Mouse (Mus musculus) adrenal gland, postnatal 14 days (tissue): Measurements from ENCODE around the gene Ifngr2. TPM values are rescaled to one million over a fixed set of nuclear protein-coding genes. Genes with fewer than 3 reads are reported as not detected.

Experiments
- DNase-seq: peaks from one replicate; pipeline ENCODE4 v3.0.0; 2021; ENCODE audit warnings: mixed read lengths
- microRNA-seq, 2 experiments: library from miRNA; unstranded; fragments of <30 nt; microRNA quantifications; one replicate each; pipeline ENCODE4 v1.2.0; 2021
- total RNA-seq: library from RNA; stranded (reverse); gene quantifications from 2 replicates; pipeline ENCODE4 v1.2.3, GENCODE M21; 2021

The Ifngr2 gene
- total RNA-seq, 1 experiment from 2014 or later = 27.7 TPM

DNA sequence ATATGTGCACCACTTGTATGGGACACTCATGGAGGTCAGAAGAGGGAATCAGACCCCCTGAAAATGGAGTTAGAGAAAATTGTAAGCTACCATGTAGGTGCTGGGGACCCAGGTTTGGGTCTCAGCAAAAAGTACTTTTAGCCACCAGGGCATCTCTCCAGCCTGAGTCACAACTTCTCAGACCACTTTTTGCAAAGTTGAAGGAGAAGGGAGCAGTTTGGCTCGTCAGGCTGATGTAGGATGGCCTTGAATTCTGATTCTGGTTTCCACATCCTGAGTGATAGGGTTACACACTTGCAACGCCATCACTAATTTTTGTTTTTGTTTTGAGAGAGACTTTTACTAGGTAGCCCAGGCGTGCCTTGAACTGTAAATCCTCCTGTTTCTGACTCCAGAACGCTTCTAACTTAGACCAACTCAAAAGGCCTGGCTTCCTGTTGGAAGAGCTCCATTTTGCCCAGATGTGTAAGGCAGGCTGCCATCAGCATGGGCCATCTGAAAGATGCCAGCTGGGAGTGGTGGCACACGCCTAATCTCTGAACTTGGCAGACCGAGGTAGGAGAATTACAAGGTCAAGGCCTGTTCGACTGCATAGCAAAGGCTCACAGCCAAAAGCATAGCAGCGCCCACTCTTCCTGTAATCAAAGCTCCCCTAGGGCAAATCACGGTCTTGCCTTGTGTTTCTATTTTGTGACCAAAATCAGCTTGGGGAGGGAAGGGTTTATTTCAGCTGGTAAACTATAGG lies 62.8 kb downstream of the Ifngr2 start:
- DNase-seq = peak; percentile 82

DNA sequence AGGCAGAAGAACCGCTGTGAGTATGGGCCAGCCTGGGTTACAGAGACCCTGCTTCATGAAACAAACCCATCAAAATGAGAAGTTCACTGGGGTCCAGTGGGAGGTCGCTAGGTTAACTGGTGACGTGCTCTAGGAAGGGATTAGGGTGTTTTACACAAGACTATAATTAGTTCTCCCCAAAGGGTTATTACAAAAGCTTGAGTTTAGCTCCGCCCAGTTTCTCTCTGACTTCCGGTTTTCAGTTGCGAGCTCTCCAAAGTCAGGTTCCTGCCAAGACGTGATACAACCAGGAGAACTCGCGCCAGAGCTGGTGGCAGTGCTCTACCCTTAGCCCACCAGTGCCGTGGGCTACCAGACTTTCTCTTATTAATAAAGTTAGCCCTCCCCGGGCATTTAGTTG lies 64.4 kb downstream of the Ifngr2 start:
- peak; percentile 49 for DNase-seq

DNA sequence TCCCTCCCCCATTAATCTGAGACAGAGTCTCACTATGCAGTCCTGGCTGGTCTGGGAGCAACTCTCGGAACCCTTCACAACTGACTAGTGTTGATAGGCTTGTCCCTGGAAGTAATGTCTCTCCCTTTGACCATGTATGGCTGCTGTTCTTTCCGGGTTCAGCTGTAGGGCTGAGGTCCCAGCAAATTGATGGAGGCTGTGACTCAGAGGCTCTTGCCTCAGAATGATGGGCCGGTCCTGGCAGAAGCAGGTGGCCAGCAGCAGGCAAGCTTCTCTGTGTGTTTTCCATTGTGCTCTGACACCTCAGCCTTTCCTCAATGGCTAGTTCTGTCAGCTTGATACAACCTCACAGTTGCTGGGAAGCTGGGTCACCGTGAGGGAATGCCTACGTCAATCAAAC lies 65.7 kb downstream of the Ifngr2 start:
- peak; percentile 53 for DNase-seq

DNA sequence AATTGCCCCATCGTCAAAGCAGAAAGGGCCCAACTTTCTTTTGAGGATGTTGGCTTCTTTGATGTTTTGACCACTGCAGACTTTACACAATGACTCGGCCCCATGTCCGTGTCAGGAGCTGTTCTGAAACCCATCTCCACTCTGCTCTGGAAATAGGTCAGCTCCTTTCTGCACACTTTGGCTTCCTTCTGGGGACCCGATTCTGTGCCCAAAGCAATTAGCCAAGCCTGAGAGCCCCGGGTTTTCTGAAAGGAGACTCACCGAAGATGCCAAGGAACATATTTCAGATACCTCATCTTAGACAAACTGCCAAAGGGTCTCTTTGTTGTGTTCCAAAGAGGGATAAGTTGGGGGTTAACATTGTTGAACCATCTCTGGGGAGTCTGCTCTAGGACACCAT lies 67.7 kb downstream of the Ifngr2 start:
- no peak for DNase-seq

Small RNAs within 50 kb of the gene (microRNA-seq; reads per million reads assigned to microRNA genes)
- gene Mir6367 = 0 reads per million in 2 experiments

Other genes with a start within 250 kb of the Ifngr2 start
- 83.9 and 86.1 TPM in 2 replicates for gene Ifnar2, start 174.3 kb upstream of the Ifngr2 start, total RNA-seq
- 0.59 TPM in 1 of 2 replicates, not detected in the other for gene Gm21970, start 155.4 kb upstream of the Ifngr2 start, total RNA-seq
- 105 and 106 TPM in 2 replicates for gene Il10rb, start 140.9 kb upstream of the Ifngr2 start, total RNA-seq
- gene Ifnar1, start 61.8 kb upstream of the Ifngr2 start, total RNA-seq = 80.3 and 82.7 TPM in 2 replicates
- 45.6 and 48.0 TPM in 2 replicates for gene Tmem50b, start 50.7 kb downstream of the Ifngr2 start, total RNA-seq
- gene Dnajc28, start 72.0 kb downstream of the Ifngr2 start, total RNA-seq = 12.8 and 15.1 TPM in 2 replicates
- 96.7 and 98.3 TPM in 2 replicates for gene Gart, start 99.9 kb downstream of the Ifngr2 start, total RNA-seq
- gene Son, start 100.4 kb downstream of the Ifngr2 start, total RNA-seq = 226 and 238 TPM in 2 replicates
- 8.6 and 12.5 TPM in 2 replicates for gene Donson, start 141.7 kb downstream of the Ifngr2 start, total RNA-seq
- 43.4 and 45.5 TPM in 2 replicates for gene Cryzl1, start 181.9 kb downstream of the Ifngr2 start, total RNA-seq
- 43.1 and 48.7 TPM in 2 replicates for gene Itsn1, start 182.2 kb downstream of the Ifngr2 start, total RNA-seq